Mouse (Mus musculus) liver, embryonic 16.5 days (tissue): ENCODE measurements around the gene Gpr152. TPM values are rescaled to one million over a fixed set of nuclear protein-coding genes. Genes with fewer than 3 reads are reported as not detected.
A peak's percentile ranks its signal among the peaks of the same experiment; 100 is the strongest.

Experiments
- ATAC-seq: fragments of 200-750 bp; cut with Nextera tagmentation; 2 replicates; pipeline ENCODE4 v1.8.0; 2017; ENCODE audit warnings: low read depth, mild to moderate bottlenecking, moderate number of reproducible peaks, moderate library complexity
- H3K27ac ChIP-seq: fragments of 300-500 bp; sonication (generic); 2 replicates; pipeline ENCODE4 v1.5.1; 2014; ENCODE audit warnings: mild to moderate bottlenecking, low read length
- H3K27me3 ChIP-seq: fragments of 300-500 bp; sonication (generic); 2 replicates; pipeline ENCODE4 v1.6.1; 2014; ENCODE audit warnings: low read depth, low read length, mixed read lengths; ENCODE audit not compliant: control insufficient read depth, insufficient read depth
- H3K36me3 ChIP-seq: fragments of 300-500 bp; sonication (generic); 2 replicates; pipeline ENCODE4 v1.6.1; 2014; ENCODE audit warnings: mild to moderate bottlenecking; ENCODE audit not compliant: control insufficient read depth, insufficient read depth
- H3K4me1 ChIP-seq: fragments of 300-500 bp; sonication (generic); 2 replicates; pipeline ENCODE4 v1.6.1; 2014; ENCODE audit warnings: low read depth, low read length, mixed read lengths; ENCODE audit not compliant: control insufficient read depth
- H3K4me2 ChIP-seq: fragments of 300-500 bp; sonication (generic); 2 replicates; pipeline ENCODE4 v1.6.1; 2014; ENCODE audit warnings: low read depth, low read length, mixed read lengths
- H3K4me3 ChIP-seq: fragments of 300-500 bp; sonication (generic); 2 replicates; pipeline ENCODE4 v1.5.1; 2014; ENCODE audit warnings: low read depth, mild to moderate bottlenecking, low read length
- H3K9ac ChIP-seq: fragments of 300-500 bp; sonication (generic); 2 replicates; pipeline ENCODE4 v1.6.1; 2014; ENCODE audit warnings: low read depth, low read length
- H3K9me3 ChIP-seq: fragments of 300-500 bp; sonication (generic); replicated peaks from 2 replicates; pipeline ENCODE4 v1.6.1; 2016; ENCODE audit warnings: low read length; ENCODE audit not compliant: control insufficient read depth
- WGBS: fragments of 180-500 bp; shearing (Covaris S2); extraction: QIAGEN DNeasy Blood & Tissue Kit; methylation state at CpG from one replicate; pipeline ENCODE4 v1.1.7; 2014; ENCODE audit not compliant: insufficient replicate concordance; 5-methylcytosine and 5-hydroxymethylcytosine counted together
- polyA plus RNA-seq: library from polyadenylated mRNA; unstranded; fragments of >200 nt; fragmentation: Nextera tagmentation; extraction: Ambion mirVana; gene quantifications from 2 replicates; pipeline ENCODE4 v1.2.1, GENCODE M21; 2015

Gene Gpr152
- 0.02 TPM in 1 of 2 replicates, not detected in the other for polyA plus RNA-seq

GRCm38 (mm10) chr19:4139446-4139845 is at the start of gene Gpr152:
Gene Gpr152 (plus strand): TSS chr19:4139787.
- no peak for ATAC-seq
- Histone ChIP-seq H3K9ac (no peak within 1 kb of the TSS), H3K4me3 (no peak within 1 kb of the TSS), H3K4me1 (no peaks in the 10 kb centered on the region; the same call in none of the 2 replicates), H3K27me3 (peaks cover 3% of the 10 kb centered on the region; the same call in 1 of the 2 replicates), H3K36me3 (no peaks in the 10 kb centered on the region), H3K4me2 (no peak within 1 kb of the TSS), H3K27ac (no peak within 1 kb of the TSS), H3K9me3 (no peaks in the 10 kb centered on the region)
- 63% methylated on average over 2 of the region's 2 CpGs for WGBS

- H3K4me1 ChIP-seq = no peaks in the 10 kb centered on the region
- WGBS = 57% methylated on average over 3 of the region's 3 CpGs
- no peak for ATAC-seq
- no peak overlapping the region for H3K9ac ChIP-seq
- H3K4me2 ChIP-seq = no peak overlapping the region
- no peak overlapping the region for H3K27ac ChIP-seq
- H3K4me3 ChIP-seq = no peak overlapping the region
- no peaks in the 10 kb centered on the region for H3K9me3 ChIP-seq
- no peaks in the 10 kb centered on the region for H3K36me3 ChIP-seq
- H3K27me3 ChIP-seq = peaks cover 5% of the 10 kb centered on the region; the same call in 1 of the 2 replicates
Measured at GRCm38 (mm10) chr19:4090446-4090845, 49.1 kb upstream of the Gpr152 start.

GRCm38 (mm10) chr19:4091383-4091782 is 48.2 kb upstream of the Gpr152 start:
- WGBS = 21% methylated on average over 2 of the region's 2 CpGs
- Histone ChIP-seq H3K27me3 (peaks cover 3% of the 10 kb centered on the region; the same call in 1 of the 2 replicates), H3K9ac (no peak overlapping the region), H3K36me3 (no peaks in the 10 kb centered on the region), H3K4me2 (no peak overlapping the region), H3K27ac (no peak overlapping the region), H3K9me3 (no peaks in the 10 kb centered on the region), H3K4me3 (no peak overlapping the region), H3K4me1 (peaks cover 7% of the 10 kb centered on the region)
- ATAC-seq = no peak

DNA sequence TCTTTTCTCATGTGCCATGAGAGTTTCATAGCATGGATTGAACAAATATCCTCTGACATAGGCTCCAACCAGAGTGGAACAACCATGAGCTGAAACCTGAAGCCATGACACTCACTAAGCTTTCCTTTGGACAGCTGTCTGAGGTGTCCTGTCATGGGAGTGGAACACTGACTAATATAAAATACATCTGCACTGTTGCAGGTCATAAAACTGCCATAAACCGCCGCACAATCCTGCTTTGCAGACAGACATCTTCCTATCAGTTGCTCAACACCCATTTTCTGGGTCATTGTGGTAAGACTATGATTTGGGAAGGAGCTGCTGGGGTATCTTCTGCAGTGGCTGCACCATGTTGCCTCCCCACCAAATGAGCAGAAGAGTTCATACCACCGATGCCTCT is 46.8 kb upstream of the Gpr152 start:
- Histone ChIP-seq H3K9me3 (no peaks in the 10 kb centered on the region), H3K27me3 (peaks cover 2% of the 10 kb centered on the region; the same call in 1 of the 2 replicates), H3K4me1 (peaks cover 13% of the 10 kb centered on the region), H3K4me3 (no peak overlapping the region), H3K9ac (no peak overlapping the region), H3K36me3 (no peaks in the 10 kb centered on the region), H3K4me2 (no peak overlapping the region), H3K27ac (no peak overlapping the region)
- 35% methylated on average over 3 of the region's 3 CpGs for WGBS
- no peak for ATAC-seq

GRCm38 (mm10) chr19:4093772-4094171 is 45.8 kb upstream of the Gpr152 start:
- Histone ChIP-seq H3K4me2 (no peak overlapping the region), H3K36me3 (no peaks in the 10 kb centered on the region), H3K27me3 (peaks cover 2% of the 10 kb centered on the region; the same call in 1 of the 2 replicates), H3K9ac (no peak overlapping the region), H3K9me3 (no peaks in the 10 kb centered on the region), H3K4me1 (peaks cover 23% of the 10 kb centered on the region), H3K4me3 (no peak overlapping the region), H3K27ac (no peak overlapping the region)
- WGBS = 71% methylated on average over 7 of the region's 7 CpGs
- no peak for ATAC-seq

DNA sequence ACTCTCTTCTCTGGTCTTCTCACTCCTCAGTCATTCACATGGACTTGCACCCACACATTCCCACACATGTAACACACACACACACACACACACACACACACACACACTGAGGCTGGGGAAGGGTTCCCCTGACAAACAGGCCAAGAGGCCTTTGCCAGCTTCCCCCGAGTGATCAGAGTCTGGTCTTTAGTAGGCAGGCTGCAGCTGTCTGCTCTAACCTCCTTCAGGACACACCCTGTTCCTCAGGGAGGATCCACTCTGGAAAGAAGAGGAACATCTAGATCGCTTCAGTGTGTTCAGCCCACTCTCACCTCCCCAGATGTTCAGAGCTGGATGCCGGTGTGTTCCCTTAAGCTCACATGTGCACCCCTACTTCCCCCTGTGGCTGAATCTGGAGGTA is 45.2 kb upstream of the Gpr152 start:
- Histone ChIP-seq H3K9me3 (no peaks in the 10 kb centered on the region), H3K36me3 (no peaks in the 10 kb centered on the region), H3K27ac (no peak overlapping the region), H3K4me2 (no peak overlapping the region), H3K4me1 (peaks cover 29% of the 10 kb centered on the region), H3K27me3 (no peaks in the 10 kb centered on the region), H3K4me3 (no peak overlapping the region), H3K9ac (no peak overlapping the region)
- ATAC-seq = no peak
- 73% methylated on average over 3 of the region's 3 CpGs for WGBS

- 71% methylated on average over 5 of the region's 5 CpGs for WGBS
- Histone ChIP-seq H3K4me3 (no peak overlapping the region), H3K27me3 (peaks cover under 1% of the 10 kb centered on the region; the same call in 1 of the 2 replicates), H3K9ac (no peak overlapping the region), H3K9me3 (no peaks in the 10 kb centered on the region), H3K36me3 (no peaks in the 10 kb centered on the region), H3K4me1 (peaks cover 34% of the 10 kb centered on the region), H3K27ac (no peak overlapping the region), H3K4me2 (no peak overlapping the region)
- no peak for ATAC-seq
Measured at GRCm38 (mm10) chr19:4094774-4095303, 44.7 kb upstream of the Gpr152 start.

DNA sequence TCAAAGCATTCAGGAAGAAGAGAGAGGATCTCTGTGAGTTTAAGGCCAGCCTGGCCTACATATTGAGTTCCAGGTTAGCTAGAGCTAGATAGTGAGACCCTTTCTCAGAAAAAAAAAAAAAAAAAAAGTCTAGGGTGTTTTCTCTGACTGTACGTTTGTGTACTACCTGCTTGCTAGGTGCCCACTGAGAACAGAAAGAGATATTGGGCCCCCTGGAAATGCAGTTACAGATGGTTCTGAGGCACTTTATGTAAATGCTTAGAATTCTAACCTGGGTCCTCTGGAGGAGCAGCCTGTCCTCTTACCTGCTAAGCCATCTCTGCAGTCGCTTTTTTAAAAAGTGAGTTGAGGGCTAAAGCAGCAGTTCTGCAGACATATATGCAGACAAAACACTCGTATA is 43.8 kb upstream of the Gpr152 start:
- Histone ChIP-seq H3K27me3 (peaks cover 10% of the 10 kb centered on the region), H3K9me3 (no peaks in the 10 kb centered on the region), H3K4me2 (peak overlapping the region; percentile 99; the same call in 1 of the 2 replicates), H3K27ac (no peak overlapping the region), H3K4me1 (peaks cover 43% of the 10 kb centered on the region), H3K9ac (no peak overlapping the region), H3K36me3 (no peaks in the 10 kb centered on the region), H3K4me3 (no peak overlapping the region)
- no peak for ATAC-seq
- WGBS = 57% methylated on average over 3 of the region's 3 CpGs

- H3K4me3 ChIP-seq = peak within 1 kb of the TSS; percentile 86
- H3K9ac ChIP-seq = peak within 1 kb of the TSS; percentile 91
- H3K27me3 ChIP-seq = peaks cover 20% of the 10 kb centered on the region
- H3K36me3 ChIP-seq = no peaks in the 10 kb centered on the region
- ATAC-seq = peak; percentile 90
- H3K27ac ChIP-seq = peak within 1 kb of the TSS; percentile 100
- peak within 1 kb of the TSS; percentile 99 for H3K4me2 ChIP-seq
- H3K4me1 ChIP-seq = peaks cover 46% of the 10 kb centered on the region
- no peaks in the 10 kb centered on the region for H3K9me3 ChIP-seq
- under 1% methylated on average over 64 of the region's 65 CpGs for WGBS
Measured at GRCm38 (mm10) chr19:4096642-4097440, 42.7 kb upstream of the Gpr152 start, which contains the start of gene Cdk2ap2. Gene Cdk2ap2 (plus strand): TSS chr19:4097182.
